Mouse (Mus musculus): ENCODE measurements around the gene Kank4.

GRCm38 (mm10) chr4:98773785-98774184, 43.6 kb downstream of the Kank4 start:
- TF ChIP-seq EP300 (IDR thresholded peaks at IDR 0.05; ENCODE audit: insufficient read depth, low read depth, low read length) (no peak), CTCF (IDR thresholded peaks at IDR 0.05) (no peak), POLR2A (IDR thresholded peaks at IDR 0.05; ENCODE audit: insufficient read depth, low read depth, low read length) (no peak)
